Mouse (Mus musculus): Measurements from ENCODE around the gene Bst2. TPM values are rescaled to one million over a fixed set of nuclear protein-coding genes. Genes with fewer than 3 reads are reported as not detected.
A peak's percentile ranks its signal among the peaks of the same experiment; 100 is the strongest.

Gene Bst2
- 2.2 and 2.8 TPM in 2 replicates for polyA plus RNA-seq (2014; fragmentation: Nextera tagmentation; extraction: Ambion mirVana)

- ATAC-seq, result peak; percentile 47; the same call in 1 of the 2 replicates
- H3K27ac ChIP-seq (ENCODE audit: low read depth, low read length), result no peak within 1 kb of the TSS
- peaks cover 11% of the 10 kb centered on the region for H3K27me3 ChIP-seq (replicated peaks; ENCODE audit: control insufficient read depth, insufficient read depth, low read length)
- H3K36me3 ChIP-seq (ENCODE audit: control insufficient read depth, insufficient read depth, low read length), result no peaks in the 10 kb centered on the region
- no peaks in the 10 kb centered on the region for H3K4me1 ChIP-seq (ENCODE audit: control insufficient read depth, insufficient read depth, low read length)
- H3K9ac ChIP-seq (ENCODE audit: low read length), result peak within 1 kb of the TSS; percentile 32; the same call in 1 of the 2 replicates
- peak within 1 kb of the TSS; percentile 47 for H3K4me2 ChIP-seq (ENCODE audit: low read length)
- DNase-seq (ENCODE audit: low spot score), result peak; percentile 78
- H3K4me3 ChIP-seq (ENCODE audit: low read depth, low read length), result peak within 1 kb of the TSS; percentile 21
- H3K9me3 ChIP-seq (replicated peaks; ENCODE audit: control insufficient read depth, low read length), result no peaks in the 10 kb centered on the region
- WGBS, result 3% methylated on average over 37 of the region's 37 CpGs
Measured at GRCm38 (mm10) chr8:71537028-71537867, at the start of gene Bst2. Gene Bst2, minus strand, starts transcription at chr8:71537456.

DNA sequence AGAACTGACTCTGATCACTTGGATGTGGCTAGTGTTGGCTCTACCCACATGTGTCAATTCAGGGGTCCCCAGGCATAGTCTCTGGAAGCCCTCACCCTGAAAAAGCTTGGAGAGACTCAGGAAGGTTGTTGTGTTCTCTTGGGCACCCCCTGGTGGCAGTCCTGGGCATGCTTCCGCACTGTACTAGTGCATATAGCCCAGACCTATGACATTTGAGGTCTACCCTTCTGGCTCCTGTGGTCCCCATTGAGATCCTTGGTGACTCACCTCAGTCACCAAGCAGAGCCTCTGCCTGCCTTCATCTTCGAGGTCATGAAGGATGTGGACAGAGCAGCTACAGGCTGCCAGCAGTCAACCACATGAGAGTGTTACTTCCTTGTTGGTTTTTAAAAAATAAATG, 49.6 kb upstream of the Bst2 start:
- peaks cover 5% of the 10 kb centered on the region for H3K4me1 ChIP-seq (ENCODE audit: control insufficient read depth, insufficient read depth, low read length)
- H3K9ac ChIP-seq (ENCODE audit: low read length), result no peak overlapping the region
- DNase-seq (ENCODE audit: low spot score) (peak; percentile 61), ATAC-seq (0 out of 2 replicates have a peak, but pooled peaks have one; percentile 32)
- H3K36me3 ChIP-seq (ENCODE audit: control insufficient read depth, insufficient read depth, low read length), result peaks cover 45% of the 10 kb centered on the region
- H3K4me2 ChIP-seq (ENCODE audit: low read length), result no peak overlapping the region
- no peaks in the 10 kb centered on the region for H3K9me3 ChIP-seq (replicated peaks; ENCODE audit: control insufficient read depth, low read length)
- no peak overlapping the region for H3K27ac ChIP-seq (ENCODE audit: low read depth, low read length)
- WGBS, result 70% methylated on average over 2 of the region's 2 CpGs
- no peak overlapping the region for H3K4me3 ChIP-seq (ENCODE audit: low read depth, low read length)
- no peaks in the 10 kb centered on the region for H3K27me3 ChIP-seq (replicated peaks; ENCODE audit: control insufficient read depth, insufficient read depth, low read length)

- H3K9me3 ChIP-seq (replicated peaks; ENCODE audit: control insufficient read depth, low read length), result no peaks in the 10 kb centered on the region
- H3K4me1 ChIP-seq (ENCODE audit: control insufficient read depth, insufficient read depth, low read length), result no peaks in the 10 kb centered on the region
- no peak overlapping the region for H3K4me3 ChIP-seq (ENCODE audit: low read depth, low read length)
- no peak overlapping the region for H3K9ac ChIP-seq (ENCODE audit: low read length)
- no peak overlapping the region for H3K27ac ChIP-seq (ENCODE audit: low read depth, low read length)
- no peaks in the 10 kb centered on the region for H3K27me3 ChIP-seq (replicated peaks; ENCODE audit: control insufficient read depth, insufficient read depth, low read length)
- peak; percentile 38 for DNase-seq (ENCODE audit: low spot score)
- H3K36me3 ChIP-seq (ENCODE audit: control insufficient read depth, insufficient read depth, low read length), result peaks cover 52% of the 10 kb centered on the region
- 23% methylated on average over 9 of the region's 9 CpGs for WGBS
- peak; percentile 26; the same call in 1 of the 2 replicates for ATAC-seq
- no peak overlapping the region for H3K4me2 ChIP-seq (ENCODE audit: low read length)
Measured at GRCm38 (mm10) chr8:71580201-71580600, 42.9 kb upstream of the Bst2 start.

- H3K9ac ChIP-seq (ENCODE audit: low read length), result no peak overlapping the region
- H3K36me3 ChIP-seq (ENCODE audit: control insufficient read depth, insufficient read depth, low read length), result peaks cover 45% of the 10 kb centered on the region
- no peaks in the 10 kb centered on the region for H3K27me3 ChIP-seq (replicated peaks; ENCODE audit: control insufficient read depth, insufficient read depth, low read length)
- H3K4me1 ChIP-seq (ENCODE audit: control insufficient read depth, insufficient read depth, low read length), result no peaks in the 10 kb centered on the region
- H3K4me3 ChIP-seq (ENCODE audit: low read depth, low read length), result no peak overlapping the region
- 72% methylated on average over 14 of the region's 14 CpGs for WGBS
- DNase-seq (ENCODE audit: low spot score) (no peak), ATAC-seq (no peak)
- no peak overlapping the region for H3K4me2 ChIP-seq (ENCODE audit: low read length)
- H3K9me3 ChIP-seq (replicated peaks; ENCODE audit: control insufficient read depth, low read length), result no peaks in the 10 kb centered on the region
- H3K27ac ChIP-seq (ENCODE audit: low read depth, low read length), result no peak overlapping the region
Measured at GRCm38 (mm10) chr8:71579476-71579875, 42.2 kb upstream of the Bst2 start.

GRCm38 (mm10) chr8:71579009-71579408, 41.8 kb upstream of the Bst2 start:
- WGBS, result 70% methylated on average over 1 of the region's 1 CpGs
- no peak overlapping the region for H3K27ac ChIP-seq (ENCODE audit: low read depth, low read length)

DNA sequence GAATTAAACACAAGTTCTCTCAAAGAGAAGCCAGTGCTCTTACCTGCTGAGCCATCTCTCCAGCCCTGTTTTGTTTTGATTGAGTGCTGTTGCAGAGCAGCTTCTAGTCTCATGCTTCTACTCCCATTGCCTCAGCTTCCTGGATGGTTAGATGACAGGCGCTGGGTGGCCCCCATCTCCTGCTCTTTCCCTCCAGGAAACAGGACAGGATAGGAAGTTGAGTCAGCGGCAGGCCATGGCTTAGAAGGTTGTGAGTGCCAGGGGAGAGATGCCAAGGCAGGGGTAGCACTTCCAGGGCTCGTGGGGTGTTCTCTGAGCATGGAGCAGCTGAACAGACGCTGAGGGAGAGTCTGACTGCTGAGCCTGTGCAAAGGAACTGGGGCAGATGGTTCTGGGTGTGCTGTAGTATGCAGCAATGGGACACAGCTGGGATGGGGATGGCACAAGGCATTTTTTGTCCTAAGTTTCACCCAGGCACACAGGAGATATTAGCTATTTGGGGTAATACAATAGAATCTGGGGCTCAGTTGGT, 40.7 kb upstream of the Bst2 start:
- H3K27me3 ChIP-seq (replicated peaks; ENCODE audit: control insufficient read depth, insufficient read depth, low read length), result no peaks in the 10 kb centered on the region
- WGBS, result 67% methylated on average over 4 of the region's 4 CpGs
- ATAC-seq (no peak), DNase-seq (ENCODE audit: low spot score) (no peak)
- H3K36me3 ChIP-seq (ENCODE audit: control insufficient read depth, insufficient read depth, low read length), result peaks cover 30% of the 10 kb centered on the region
- H3K9me3 ChIP-seq (replicated peaks; ENCODE audit: control insufficient read depth, low read length), result no peaks in the 10 kb centered on the region
- no peak overlapping the region for H3K9ac ChIP-seq (ENCODE audit: low read length)
- H3K27ac ChIP-seq (ENCODE audit: low read depth, low read length), result no peak overlapping the region
- no peak overlapping the region for H3K4me2 ChIP-seq (ENCODE audit: low read length)
- H3K4me1 ChIP-seq (ENCODE audit: control insufficient read depth, insufficient read depth, low read length), result peaks cover 4% of the 10 kb centered on the region; the same call in 1 of the 2 replicates
- H3K4me3 ChIP-seq (ENCODE audit: low read depth, low read length), result no peak overlapping the region

More at GRCm38 (mm10) chr8:71579009-71579408, 41.8 kb upstream of the Bst2 start:
- H3K9me3 ChIP-seq (replicated peaks; ENCODE audit: control insufficient read depth, low read length), result no peaks in the 10 kb centered on the region
- no peak overlapping the region for H3K4me2 ChIP-seq (ENCODE audit: low read length)
- H3K4me3 ChIP-seq (ENCODE audit: low read depth, low read length), result no peak overlapping the region
- H3K36me3 ChIP-seq (ENCODE audit: control insufficient read depth, insufficient read depth, low read length), result peaks cover 40% of the 10 kb centered on the region
- no peak overlapping the region for H3K9ac ChIP-seq (ENCODE audit: low read length)
- no peaks in the 10 kb centered on the region for H3K4me1 ChIP-seq (ENCODE audit: control insufficient read depth, insufficient read depth, low read length)
- no peak for ATAC-seq
- no peaks in the 10 kb centered on the region for H3K27me3 ChIP-seq (replicated peaks; ENCODE audit: control insufficient read depth, insufficient read depth, low read length)
- DNase-seq (ENCODE audit: low spot score), result no peak

DNA sequence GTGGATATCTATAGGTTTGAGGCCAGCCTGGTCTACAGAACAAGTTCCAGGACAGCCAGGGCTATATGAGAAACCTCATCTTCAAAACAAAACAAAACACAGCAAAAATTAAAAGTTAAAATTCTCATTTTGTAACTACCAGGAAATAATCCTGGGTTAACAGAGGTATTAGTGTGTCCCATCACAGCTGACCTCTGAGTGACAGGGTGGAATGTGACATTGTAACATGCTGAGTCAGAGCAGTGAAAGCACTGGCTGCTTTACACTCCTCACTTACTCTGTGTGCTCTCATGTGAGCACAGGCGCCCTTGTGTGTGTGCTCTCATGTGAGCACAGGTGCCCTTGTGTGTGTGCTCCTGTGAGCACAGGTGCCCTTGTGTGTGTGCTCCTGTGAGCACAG, 37.8 kb upstream of the Bst2 start:
- Histone ChIP-seq H3K36me3 (ENCODE audit: control insufficient read depth, insufficient read depth, low read length) (peaks cover 7% of the 10 kb centered on the region; the same call in 1 of the 2 replicates), H3K4me2 (ENCODE audit: low read length) (no peak overlapping the region), H3K9me3 (replicated peaks; ENCODE audit: control insufficient read depth, low read length) (no peaks in the 10 kb centered on the region), H3K9ac (ENCODE audit: low read length) (no peak overlapping the region), H3K27me3 (replicated peaks; ENCODE audit: control insufficient read depth, insufficient read depth, low read length) (no peaks in the 10 kb centered on the region), H3K27ac (ENCODE audit: low read depth, low read length) (no peak overlapping the region), H3K4me1 (ENCODE audit: control insufficient read depth, insufficient read depth, low read length) (peaks cover 20% of the 10 kb centered on the region), H3K4me3 (ENCODE audit: low read depth, low read length) (no peak overlapping the region)
- DNase-seq (ENCODE audit: low spot score) (no peak), ATAC-seq (no peak)
- 85% methylated on average over 1 of the region's 1 CpGs for WGBS

DNA sequence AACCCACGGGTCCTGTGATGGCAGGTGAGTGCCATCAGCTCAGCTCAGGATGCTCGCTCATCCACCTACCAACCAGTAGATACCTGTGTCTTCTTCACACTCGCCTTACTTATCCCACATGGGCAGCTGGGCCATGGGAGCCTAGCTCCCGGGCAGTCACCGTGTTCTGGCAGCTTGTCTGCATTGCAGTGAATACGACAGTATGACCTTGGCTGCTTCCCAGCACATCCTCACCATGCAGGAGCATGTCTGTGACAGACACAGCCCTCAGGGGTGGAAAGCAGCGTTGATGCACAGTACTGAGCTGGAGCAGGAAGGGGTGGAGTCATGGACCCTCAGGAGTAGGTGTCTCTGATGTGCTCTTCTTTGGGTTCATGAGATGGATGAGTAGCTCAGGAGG, 37.2 kb upstream of the Bst2 start:
- ATAC-seq, result no peak
- Histone ChIP-seq H3K4me1 (ENCODE audit: control insufficient read depth, insufficient read depth, low read length) (peaks cover 20% of the 10 kb centered on the region), H3K4me3 (ENCODE audit: low read depth, low read length) (no peak overlapping the region), H3K9me3 (replicated peaks; ENCODE audit: control insufficient read depth, low read length) (no peaks in the 10 kb centered on the region), H3K36me3 (ENCODE audit: control insufficient read depth, insufficient read depth, low read length) (peaks cover 2% of the 10 kb centered on the region; the same call in 1 of the 2 replicates), H3K27me3 (replicated peaks; ENCODE audit: control insufficient read depth, insufficient read depth, low read length) (no peaks in the 10 kb centered on the region), H3K27ac (ENCODE audit: low read depth, low read length) (no peak overlapping the region), H3K9ac (ENCODE audit: low read length) (no peak overlapping the region), H3K4me2 (ENCODE audit: low read length) (no peak overlapping the region)
- WGBS, result 71% methylated on average over 7 of the region's 7 CpGs
- no peak for DNase-seq (ENCODE audit: low spot score)
